Mouse (Mus musculus) lung, postnatal 0 days (tissue): ENCODE results near the gene Myf6. TPM values are rescaled to one million over a fixed set of nuclear protein-coding genes. Genes with fewer than 3 reads are reported as not detected.
A peak's percentile ranks its signal among the peaks of the same experiment; 100 is the strongest.

Experiments used
- ATAC-seq: fragments of 200-750 bp; cut with Nextera tagmentation; 2 replicates; pipeline ENCODE4 v1.8.0; 2017; ENCODE audit warnings: moderate library complexity
- DNase-seq: peaks from one replicate; pipeline ENCODE4 v3.0.0-alpha.2; 2016; ENCODE audit warnings: low spot score
- H3K27ac ChIP-seq: fragments of 300-500 bp; sonication (generic); 2 replicates; pipeline ENCODE4 v1.5.1; 2014; ENCODE audit warnings: antibody characterized with exemption, mild to moderate bottlenecking, low read length, mixed read lengths
- H3K27me3 ChIP-seq: fragments of 300-500 bp; sonication (generic); replicated peaks from 2 replicates; pipeline ENCODE4 v1.6.1; 2014; ENCODE audit warnings: low read length, mixed read lengths; ENCODE audit not compliant: insufficient read depth
- H3K36me3 ChIP-seq: fragments of 300-500 bp; sonication (generic); 2 replicates; pipeline ENCODE4 v1.6.1; 2014; ENCODE audit warnings: low read length, mixed read lengths; ENCODE audit not compliant: insufficient read depth
- H3K4me1 ChIP-seq: fragments of 300-500 bp; sonication (generic); 2 replicates; pipeline ENCODE4 v1.6.1; 2014; ENCODE audit warnings: antibody characterized with exemption, low read depth, low read length, mixed read lengths; ENCODE audit not compliant: insufficient read depth
- H3K4me2 ChIP-seq: fragments of 300-500 bp; sonication (generic); replicated peaks from 2 replicates; pipeline ENCODE4 v1.6.1; 2014; ENCODE audit warnings: low read depth, mild to moderate bottlenecking, low read length, moderate library complexity, mixed read lengths
- H3K4me3 ChIP-seq: fragments of 300-500 bp; sonication (generic); 2 replicates; pipeline ENCODE4 v1.5.1; 2014; ENCODE audit warnings: low read depth, low read length
- H3K9ac ChIP-seq: fragments of 300-500 bp; sonication (generic); replicated peaks from 2 replicates; pipeline ENCODE4 v1.6.1; 2014; ENCODE audit warnings: low read depth, mild to moderate bottlenecking
- H3K9me3 ChIP-seq: fragments of 300-500 bp; sonication (generic); 2 replicates; pipeline ENCODE4 v1.6.1; 2016; ENCODE audit warnings: low read length, mixed read lengths
- CTCF ChIP-seq: IDR thresholded peaks from 2 replicates; pipeline ENCODE4 v1.5.1; 2016; ENCODE audit warnings: antibody characterized with exemption, mild to moderate bottlenecking
- EP300 ChIP-seq: IDR thresholded peaks from 2 replicates; pipeline ENCODE4 v1.6.1; 2016; ENCODE audit warnings: antibody characterized with exemption, mild to moderate bottlenecking, control low read depth
- WGBS: fragments of 180-500 bp; shearing (Covaris S2); extraction: QIAGEN DNeasy Blood & Tissue Kit; methylation state at CpG from one replicate; pipeline ENCODE4 v1.1.7; 2014; 5-methylcytosine and 5-hydroxymethylcytosine counted together
- polyA plus RNA-seq: library from polyadenylated mRNA; unstranded; fragments of >200 nt; fragmentation: Nextera tagmentation; extraction: Ambion mirVana; gene quantifications from 2 replicates; pipeline ENCODE4 v1.2.1, GENCODE M21; 2015

Myf6 gene
- polyA plus RNA-seq, 1 experiment from 2014 or later: 0.10 TPM

DNA sequence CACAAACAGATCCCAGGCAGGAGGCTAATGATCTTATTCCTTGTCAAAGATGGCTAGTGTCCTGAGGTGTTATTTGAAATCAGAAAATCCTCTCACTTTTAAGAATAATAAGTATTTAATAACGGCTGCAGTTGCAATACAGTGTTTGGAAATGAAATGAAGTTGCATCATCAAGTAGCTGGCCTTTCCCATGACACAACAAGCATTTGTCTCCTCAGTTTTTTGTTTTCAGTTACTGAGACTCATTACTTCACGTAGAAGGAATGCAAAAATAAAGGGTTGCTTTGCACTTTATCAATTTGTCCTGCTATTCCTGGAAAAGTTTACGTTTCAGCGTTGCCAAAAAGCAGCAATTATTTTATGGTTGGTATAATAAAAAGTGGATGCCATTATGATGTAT, 8.9 kb upstream of the Myf6 start:
- H3K27me3 ChIP-seq: no peaks in the 10 kb centered on the region
- ATAC-seq (no peak), DNase-seq (peak; percentile 34)
- no peaks in the 10 kb centered on the region for H3K4me1 ChIP-seq
- H3K9me3 ChIP-seq: no peaks in the 10 kb centered on the region
- no peaks in the 10 kb centered on the region for H3K36me3 ChIP-seq
- no peak for TF ChIP-seq EP300
- no peak for TF ChIP-seq CTCF
- no peak overlapping the region for H3K9ac ChIP-seq
- 42% methylated on average over 4 of the region's 4 CpGs for WGBS
- no peak overlapping the region for H3K4me3 ChIP-seq
- H3K27ac ChIP-seq: no peak overlapping the region
- no peak overlapping the region for H3K4me2 ChIP-seq

DNA sequence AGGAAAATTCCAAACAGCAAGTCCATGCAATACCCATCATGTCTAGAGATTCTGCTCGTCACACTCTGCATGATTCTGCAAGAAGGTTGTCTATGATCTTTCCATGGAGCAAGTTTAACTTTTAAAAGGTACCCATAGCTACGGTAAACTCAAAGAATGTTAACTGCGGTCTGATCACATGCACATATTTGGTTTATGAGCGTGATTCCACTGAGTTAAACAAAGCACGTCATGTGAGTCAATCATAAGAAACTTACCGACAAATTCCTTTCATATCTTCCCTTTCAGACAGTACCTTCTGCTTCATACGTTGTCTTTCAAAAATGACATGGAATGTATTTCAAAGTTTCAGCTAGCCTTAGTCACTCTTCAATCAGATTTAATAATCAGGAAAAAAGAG, 7.7 kb upstream of the Myf6 start:
- DNase-seq (no peak), ATAC-seq (no peak)
- no peaks in the 10 kb centered on the region for H3K9me3 ChIP-seq
- TF ChIP-seq EP300 (no peak), CTCF (no peak)
- H3K27ac ChIP-seq: no peak overlapping the region
- 80% methylated on average over 7 of the region's 7 CpGs for WGBS
- no peak overlapping the region for H3K9ac ChIP-seq
- H3K4me2 ChIP-seq: no peak overlapping the region
- no peak overlapping the region for H3K4me3 ChIP-seq
- H3K27me3 ChIP-seq: no peaks in the 10 kb centered on the region
- no peaks in the 10 kb centered on the region for H3K36me3 ChIP-seq
- no peaks in the 10 kb centered on the region for H3K4me1 ChIP-seq

DNA sequence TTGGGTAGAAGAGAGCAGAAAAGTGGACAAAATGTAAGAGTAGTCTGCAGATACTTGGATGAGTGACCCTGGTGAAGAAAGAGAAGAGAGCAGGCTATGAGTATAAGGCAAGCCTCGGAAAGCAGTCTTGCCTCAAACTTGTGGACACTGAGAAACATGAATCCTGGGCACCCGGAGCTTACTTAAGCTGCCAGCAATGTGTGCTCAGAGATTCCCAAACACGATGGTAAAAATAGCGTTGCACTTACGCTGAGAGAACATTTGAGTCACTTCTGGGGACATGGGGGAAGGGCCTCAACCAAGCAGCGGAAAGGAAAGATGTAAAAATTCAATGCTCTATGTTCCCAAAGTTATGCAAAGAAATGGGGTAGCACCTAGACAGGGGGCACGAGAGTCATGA, 5.1 kb upstream of the Myf6 start:
- H3K4me2 ChIP-seq: no peak overlapping the region

DNA sequence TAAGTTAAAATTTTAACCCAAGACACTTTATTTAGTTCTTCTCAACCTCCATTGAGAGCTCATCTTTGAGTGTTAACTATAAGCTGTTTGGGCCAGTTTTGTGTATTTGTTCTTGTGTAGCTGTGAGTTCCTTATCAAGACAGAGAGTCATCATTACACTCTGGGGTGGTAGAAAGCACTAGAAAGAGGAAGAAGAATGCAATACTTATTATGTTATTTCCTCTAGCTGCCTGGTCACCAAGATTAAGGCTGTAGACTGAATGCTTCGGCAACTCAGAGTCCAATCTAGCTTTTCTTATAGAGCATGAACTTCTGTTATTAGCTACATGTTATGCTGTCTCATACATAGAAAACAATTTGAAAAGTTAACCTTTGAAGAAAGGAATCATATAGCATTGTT, 1.9 kb upstream of the Myf6 start:
- no peak overlapping the region for H3K4me2 ChIP-seq
- 62% methylated on average over 1 of the region's 1 CpGs for WGBS
- no peaks in the 10 kb centered on the region for H3K9me3 ChIP-seq
- no peaks in the 10 kb centered on the region for H3K36me3 ChIP-seq
- no peak for TF ChIP-seq EP300
- no peak for TF ChIP-seq CTCF
- no peaks in the 10 kb centered on the region for H3K4me1 ChIP-seq
- no peaks in the 10 kb centered on the region for H3K27me3 ChIP-seq
- H3K4me3 ChIP-seq: no peak overlapping the region
- no peak overlapping the region for H3K27ac ChIP-seq
- no peak for ATAC-seq
- H3K9ac ChIP-seq: no peak overlapping the region
- no peak for DNase-seq

More for the DNA sequence above, 5.1 kb upstream of the Myf6 start:
- ATAC-seq (peak; percentile 41), DNase-seq (peak; percentile 21)
- H3K36me3 ChIP-seq: no peaks in the 10 kb centered on the region
- H3K9me3 ChIP-seq: no peaks in the 10 kb centered on the region
- no peak overlapping the region for H3K9ac ChIP-seq
- no peaks in the 10 kb centered on the region for H3K27me3 ChIP-seq
- H3K4me3 ChIP-seq: no peak overlapping the region
- H3K27ac ChIP-seq: no peak overlapping the region
- TF ChIP-seq CTCF (no peak), EP300 (no peak)
- no peaks in the 10 kb centered on the region for H3K4me1 ChIP-seq
- WGBS: 61% methylated on average over 7 of the region's 7 CpGs

DNA sequence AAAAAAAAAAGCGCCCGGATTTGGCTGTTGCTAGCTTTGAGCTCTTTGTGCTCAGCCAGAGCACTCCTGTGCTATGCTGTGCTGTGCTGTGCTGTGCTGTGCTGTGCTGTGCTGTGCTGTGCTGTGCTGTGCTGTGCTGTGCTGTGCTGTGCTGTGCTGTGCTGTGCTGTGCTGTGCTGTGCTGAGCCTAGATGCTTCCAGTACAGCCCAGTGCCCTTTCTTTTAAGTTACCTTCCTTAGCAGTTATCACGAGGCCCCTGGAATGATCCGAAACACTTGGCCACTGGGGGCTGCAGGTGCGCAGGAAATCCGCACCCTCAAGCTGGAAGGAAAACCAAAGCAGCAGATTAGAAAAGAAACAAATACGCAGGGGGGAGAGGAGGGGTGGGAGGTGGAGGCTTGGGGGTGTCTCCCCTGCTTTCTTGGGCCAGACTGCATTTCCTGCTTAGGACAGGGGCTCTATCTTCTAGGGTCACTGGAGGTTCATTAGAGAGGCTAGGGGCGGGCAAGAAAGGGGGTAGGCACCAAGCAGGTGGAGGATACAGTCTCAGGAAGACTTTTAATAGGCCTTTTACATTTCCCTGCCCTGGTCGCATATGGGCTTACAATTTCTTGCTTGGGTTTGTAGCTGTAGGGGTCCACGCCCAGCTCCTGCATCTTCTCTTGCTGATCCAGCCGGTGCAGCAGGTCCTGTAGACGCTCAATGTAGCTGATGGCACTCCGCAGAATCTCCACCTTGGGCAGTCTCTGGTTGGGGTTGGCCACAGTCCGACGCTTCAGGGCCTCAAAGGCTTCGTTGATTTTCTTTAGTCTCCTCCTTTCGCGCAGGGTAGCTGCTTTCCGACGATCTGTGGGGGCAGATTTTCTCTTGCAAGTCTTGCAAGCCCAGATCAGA, 710 bp downstream of the Myf6 start:
- H3K4me3 ChIP-seq: peak overlapping the region; percentile 21; the same call in 1 of the 2 replicates
- H3K27ac ChIP-seq: no peak overlapping the region
- no peak for DNase-seq
- no peak for ATAC-seq
- H3K9me3 ChIP-seq: no peaks in the 10 kb centered on the region
- H3K27me3 ChIP-seq: no peaks in the 10 kb centered on the region
- 46% methylated on average over 20 of the region's 20 CpGs for WGBS
- H3K4me1 ChIP-seq: no peaks in the 10 kb centered on the region
- H3K36me3 ChIP-seq: no peaks in the 10 kb centered on the region
- H3K4me2 ChIP-seq: peak overlapping the region; percentile 54
- no peak overlapping the region for H3K9ac ChIP-seq
- no peak for TF ChIP-seq CTCF
- TF ChIP-seq EP300: no peak

DNA sequence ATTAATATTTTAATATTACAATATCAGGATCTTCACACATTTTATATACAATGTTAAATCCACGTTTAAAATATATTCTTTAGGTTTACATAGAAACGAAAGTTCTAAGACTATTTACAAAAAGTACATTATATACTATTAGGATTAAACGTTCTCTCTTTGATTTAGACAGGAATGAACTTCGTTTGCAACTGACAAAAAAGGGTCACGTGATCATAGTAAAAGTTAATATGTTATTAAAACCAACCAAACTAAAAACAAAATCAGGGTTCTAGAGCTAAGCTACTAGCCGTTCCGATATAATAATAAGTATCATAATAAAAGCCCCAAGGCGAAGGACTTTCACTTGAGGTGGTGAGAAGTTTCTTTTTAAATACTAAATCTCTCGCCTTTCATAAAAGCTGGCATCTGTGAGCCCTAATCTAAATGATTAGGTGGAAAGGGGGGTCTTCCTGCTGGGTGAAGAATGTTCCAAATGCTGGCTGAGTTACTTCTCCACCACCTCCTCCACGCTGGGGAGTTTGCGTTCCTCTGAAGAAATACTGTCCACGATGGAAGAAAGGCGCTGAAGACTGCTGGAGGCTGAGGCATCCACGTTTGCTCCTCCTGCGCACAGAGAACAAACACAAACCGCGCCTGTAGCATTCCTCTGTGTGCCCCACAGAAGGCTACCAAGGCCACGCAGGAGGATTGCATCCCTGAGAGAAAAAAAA, 1.5 kb downstream of the Myf6 start:
- H3K9me3 ChIP-seq: no peaks in the 10 kb centered on the region
- H3K4me3 ChIP-seq: peak overlapping the region; percentile 21; the same call in 1 of the 2 replicates
- peak overlapping the region; percentile 54 for H3K4me2 ChIP-seq
- no peaks in the 10 kb centered on the region for H3K4me1 ChIP-seq
- ATAC-seq (no peak), DNase-seq (no peak)
- no peaks in the 10 kb centered on the region for H3K36me3 ChIP-seq
- H3K27me3 ChIP-seq: no peaks in the 10 kb centered on the region
- H3K27ac ChIP-seq: no peak overlapping the region
- no peak overlapping the region for H3K9ac ChIP-seq
- TF ChIP-seq EP300 (no peak), CTCF (no peak)
- 21% methylated on average over 18 of the region's 18 CpGs for WGBS
